Mouse (Mus musculus): ENCODE results near the gene Rsph1.

Gene Rsph1

GRCm38 (mm10) chr17:31211881-31212280 lies 65.3 kb downstream of the Rsph1 start:
- CTCF ChIA-PET, result interaction anchor here (0.6 kb wide), 1 partner anchor 531 kb away, joined by 3 read pairs; no protein-coding TSS in a partner anchor

GRCm38 (mm10) chr17:31210299-31210698 lies 66.9 kb downstream of the Rsph1 start:
- CTCF ChIA-PET, result interaction anchor here (0.5 to 0.7 kb wide), 2 partner anchors 20 to 37 kb away, joined by 3 to 8 read pairs; no protein-coding TSS in a partner anchor

GRCm38 (mm10) chr17:31209376-31209930 lies 67.7 kb downstream of the Rsph1 start:
- CTCF ChIA-PET, result no interaction called here

- CTCF ChIA-PET, result no interaction called here
These were observed 68.5 kb downstream of the Rsph1 start for GRCm38 (mm10) chr17:31208654-31209053.

- CTCF ChIA-PET, result no interaction called here
These were observed 69.3 kb downstream of the Rsph1 start, which contains the start of gene Ubash3a for GRCm38 (mm10) chr17:31207771-31208334. Ubash3a (plus strand) TSS chr17:31207873.

All from spleen, embryonic (tissue).